Mouse (Mus musculus): ENCODE measurements around the gene Tas1r3.

DNA sequence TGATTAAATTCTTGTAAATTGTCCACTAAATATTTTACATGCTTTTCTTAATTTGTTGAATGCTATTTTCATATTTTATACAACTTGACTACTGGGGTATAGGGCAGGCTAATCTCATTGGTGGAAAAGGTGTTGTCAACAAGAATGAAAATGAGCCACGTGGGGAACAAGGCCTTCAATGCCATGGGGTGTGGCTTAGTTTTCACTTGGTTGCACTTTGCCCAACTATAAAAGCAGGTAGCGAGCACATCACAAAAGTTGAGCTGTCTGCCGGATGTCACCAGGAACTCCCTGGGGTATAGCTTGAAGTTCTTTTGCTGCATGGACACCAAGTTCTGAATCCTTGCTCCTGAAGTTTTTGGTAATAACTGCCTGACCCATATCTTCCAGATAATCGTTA is 45.6 kb downstream of the Tas1r3 start:
- TF ChIP-seq CTCF (IDR thresholded peaks at IDR 0.05; ENCODE audit: control insufficient read depth, insufficient read depth, insufficient replicate concordance, low read depth, low read length): no peak
- TF ChIP-seq POLR2A (IDR thresholded peaks at IDR 0.05; ENCODE audit: control insufficient read depth, low read depth, low read length): no peak

Measured in testis, adult 2 months (tissue).